Comparison of ENCODE assay signal across 8 mouse cellular contexts in genomic region chr2:33640978-33641858, GRCm38 (mm10). TPM values are rescaled to one million over a fixed set of nuclear protein-coding genes. Genes with fewer than 3 reads are reported as not detected.
DNase-seq lines count a peak whose midpoint lies in the region; ATAC-seq and TF ChIP-seq lines count a peak whose summit lies in the region.

No protein-coding gene starts in this region.

- no peak for TF ChIP-seq CTCF in thymus, adult 2 months (IDR thresholded peaks at IDR 0.05; ENCODE audit: borderline replicate concordance, control insufficient read depth, extremely low read depth, insufficient read depth, low read length, poor library complexity)
- TF ChIP-seq CTCF in testis, adult 2 months (IDR thresholded peaks at IDR 0.05; ENCODE audit: control insufficient read depth, insufficient read depth, insufficient replicate concordance, low read depth, low read length) = no peak

- 6% methylated on average over 45 of the region's 56 CpGs for WGBS in thymus, adult 2 months
- 3% methylated on average over 38 of the region's 56 CpGs for WGBS in lung, embryonic 16.5 days

- H3K4me3 ChIP-seq in thymus, adult 2 months (ENCODE audit: control insufficient read depth, insufficient read depth, low read length) = peak overlapping the region; percentile 8; the same call in 1 of the 2 replicates
- H3K4me3 ChIP-seq in lung, embryonic 16.5 days (ENCODE audit: low read length) = peak overlapping the region; percentile 51
- H3K4me3 ChIP-seq in testis, adult 2 months (ENCODE audit: control insufficient read depth, low read depth, low read length) = peak overlapping the region; percentile 26; the same call in 1 of the 2 replicates

- H3K4me1 ChIP-seq in thymus, adult 2 months (replicated peaks; ENCODE audit: control insufficient read depth, insufficient read depth, low read length) = peaks cover 10% of the 10 kb centered on the region
- H3K4me1 ChIP-seq in lung, embryonic 16.5 days (replicated peaks; ENCODE audit: control insufficient read depth, insufficient read depth, low read length) = peaks cover 17% of the 10 kb centered on the region
- peaks cover 24% of the 10 kb centered on the region for H3K4me1 ChIP-seq in testis, adult 2 months (ENCODE audit: control insufficient read depth, insufficient read depth, low read length)

- no peak for TF ChIP-seq POLR2A in thymus, adult 2 months (IDR thresholded peaks at IDR 0.05; ENCODE audit: control insufficient read depth, extremely low read depth, insufficient read depth, low read length, poor library complexity)
- no peak for TF ChIP-seq POLR2A in testis, adult 2 months (IDR thresholded peaks at IDR 0.05; ENCODE audit: control insufficient read depth, low read depth, low read length)

- no peaks in the 10 kb centered on the region for H3K36me3 ChIP-seq in thymus, adult 2 months (ENCODE audit: control insufficient read depth, insufficient read depth, low read length)
- no peaks in the 10 kb centered on the region for H3K36me3 ChIP-seq in lung, embryonic 16.5 days (ENCODE audit: control insufficient read depth, insufficient read depth, low read length)
- H3K36me3 ChIP-seq in testis, adult 2 months (ENCODE audit: control insufficient read depth, insufficient read depth, low read length) = no peaks in the 10 kb centered on the region

- intact Hi-C loops in gastrocnemius, postnatal 14 days (cut with DNase I; ENCODE audit: low total_unique reads) = loop anchor here (1.0 to 5.0 kb wide), 2 partner anchors 74 to 152 kb away; no protein-coding TSS in a partner anchor

- peak; percentile 20 for DNase-seq in thymus, adult 2 months
- DNase-seq in thymus, postnatal 0 days (ENCODE audit: low spot score) = no peak
- DNase-seq in gastrocnemius, postnatal 14 days = peak; percentile 63
- peak; percentile 22 for DNase-seq in kidney, adult 11 months
- no peak for DNase-seq in right cerebral cortex, postnatal 10 days (ENCODE audit: low spot score in 2 of 2)
- no peak for DNase-seq in cerebellum, postnatal 25 days

- H3K27me3 ChIP-seq in thymus, adult 2 months (ENCODE audit: control insufficient read depth, insufficient read depth, low read length) = peaks cover 57% of the 10 kb centered on the region
- peaks cover 97% of the 10 kb centered on the region for H3K27me3 ChIP-seq in lung, embryonic 16.5 days (ENCODE audit: control insufficient read depth, insufficient read depth, low read depth, low read length)
- H3K27me3 ChIP-seq in testis, adult 2 months (ENCODE audit: control insufficient read depth, insufficient read depth, low read length) = no peaks in the 10 kb centered on the region; the same call in none of the 2 replicates

- no peak overlapping the region for H3K27ac ChIP-seq in thymus, adult 2 months (ENCODE audit: control insufficient read depth, insufficient read depth, low read length)
- H3K27ac ChIP-seq in lung, embryonic 16.5 days (ENCODE audit: low read length) = no peak overlapping the region
- no peak overlapping the region for H3K27ac ChIP-seq in testis, adult 2 months (ENCODE audit: control insufficient read depth, insufficient read depth, low read depth, low read length)

- no peak for ATAC-seq in lung, embryonic 16.5 days (ENCODE audit: low read depth)

- peak overlapping the region; percentile 78 for H3K4me2 ChIP-seq in lung, embryonic 16.5 days (ENCODE audit: low read depth, low read length)

- H3K9ac ChIP-seq in lung, embryonic 16.5 days (ENCODE audit: low read length) = peak overlapping the region; percentile 9; the same call in 1 of the 2 replicates

- no peaks in the 10 kb centered on the region for H3K9me3 ChIP-seq in lung, embryonic 16.5 days (ENCODE audit: control insufficient read depth, low read length)

RNA-seq across cellular contexts. Expression of gene Lmx1b, which starts 0.9 kb away (rescaled TPM):
- polyA plus RNA-seq in thymus, adult 2 months (2012; rRNA removed) = 0.04 and 0.10 TPM in 2 replicates
- 0.05 TPM in 1 of 2 replicates, not detected in the other for polyA plus RNA-seq in thymus, postnatal 0 days (2015; fragmentation: Nextera tagmentation; extraction: Ambion mirVana)
- under 1 TPM; 0.39 to 0.51 TPM for total RNA-seq in gastrocnemius, postnatal 14 days (2021)
- 0.05 TPM in 1 of 2 replicates, not detected in the other for polyA plus RNA-seq in lung, embryonic 16.5 days (2015; fragmentation: Nextera tagmentation; extraction: Ambion mirVana)
- polyA plus RNA-seq in testis, adult 2 months (2012; rRNA removed) = 0.09 and 0.14 TPM in 2 replicates

Comparison
In these comparisons a context has a peak if more than half of its experiments do, and no peak if none do; other contexts are left out.
1. DNase-seq: peak in thymus, adult 2 months (single experiment), gastrocnemius, postnatal 14 days (single experiment) and kidney, adult 11 months (single experiment); none in thymus, postnatal 0 days (single experiment), right cerebral cortex, postnatal 10 days (0 of 2) and cerebellum, postnatal 25 days (0 of 2).
2. Peak in every context shown above with its lines, with median percentiles within 50 percentile points of each other: H3K4me3 ChIP-seq.